Mouse (Mus musculus) midbrain, embryonic 13.5 days (tissue): ENCODE measurements around the gene Aldh5a1. TPM values are rescaled to one million over a fixed set of nuclear protein-coding genes. Genes with fewer than 3 reads are reported as not detected.

ENCODE experiments used
- ATAC-seq: fragments of 200-750 bp; cut with Nextera tagmentation; 2 replicates; pipeline ENCODE4 v1.8.0; 2017; ENCODE audit warnings: mild to moderate bottlenecking, moderate TSS enrichment, moderate library complexity
- H3K27ac ChIP-seq: fragments of 300-500 bp; sonication (generic); 2 replicates; pipeline ENCODE4 v1.5.1; 2015; ENCODE audit warnings: inconsistent platforms, mild to moderate bottlenecking, moderate library complexity
- H3K27me3 ChIP-seq: fragments of 300-500 bp; sonication (generic); 2 replicates; pipeline ENCODE4 v1.6.1; 2015; ENCODE audit warnings: mild to moderate bottlenecking, inconsistent platforms
- H3K36me3 ChIP-seq: fragments of 300-500 bp; sonication (generic); 2 replicates; pipeline ENCODE4 v1.6.1; 2015; ENCODE audit warnings: mild to moderate bottlenecking, inconsistent platforms
- H3K4me1 ChIP-seq: fragments of 300-500 bp; sonication (generic); replicated peaks from 2 replicates; pipeline ENCODE4 v1.6.1; 2015; ENCODE audit warnings: inconsistent platforms
- H3K4me2 ChIP-seq: fragments of 300-500 bp; sonication (generic); replicated peaks from 2 replicates; pipeline ENCODE4 v1.6.1; 2015; ENCODE audit warnings: moderate library complexity, mild to moderate bottlenecking, inconsistent platforms
- H3K4me3 ChIP-seq: fragments of 300-500 bp; sonication (generic); replicated peaks from 2 replicates; pipeline ENCODE4 v1.5.1; 2015; ENCODE audit warnings: mild to moderate bottlenecking, inconsistent platforms
- H3K9ac ChIP-seq: fragments of 300-500 bp; sonication (generic); replicated peaks from 2 replicates; pipeline ENCODE4 v1.6.1; 2015; ENCODE audit warnings: mild to moderate bottlenecking, inconsistent platforms
- H3K9me3 ChIP-seq: fragments of 300-500 bp; sonication (generic); 2 replicates; pipeline ENCODE4 v1.6.1; 2016; ENCODE audit warnings: mild to moderate bottlenecking, inconsistent platforms
- WGBS: fragments of 180-500 bp; shearing (Covaris S2); methylation state at CpG from one replicate; pipeline ENCODE4 v1.1.7; 2015; 5-methylcytosine and 5-hydroxymethylcytosine counted together
- polyA plus RNA-seq: library from polyadenylated mRNA; unstranded; fragments of >200 nt; fragmentation: Nextera tagmentation; extraction: Ambion mirVana; gene quantifications from 2 replicates; pipeline ENCODE4 v1.2.1, GENCODE M21; 2015

Aldh5a1 gene
- polyA plus RNA-seq, 1 experiment from 2014 or later: 7.9 TPM

- H3K27ac ChIP-seq: no peak overlapping the region
- H3K4me3 ChIP-seq: no peak overlapping the region
- H3K4me2 ChIP-seq: no peak overlapping the region
- H3K4me1 ChIP-seq: no peaks in the 10 kb centered on the region
- WGBS: 64% methylated on average over 11 of the region's 11 CpGs
- ATAC-seq: no peak
- H3K27me3 ChIP-seq: no peaks in the 10 kb centered on the region
- no peaks in the 10 kb centered on the region for H3K9me3 ChIP-seq
- H3K36me3 ChIP-seq: no peaks in the 10 kb centered on the region
- H3K9ac ChIP-seq: no peak overlapping the region
These were observed 17.6 kb upstream of the Aldh5a1 start for GRCm38 (mm10) chr13:24955091-24955490.

- no peaks in the 10 kb centered on the region for H3K4me1 ChIP-seq
- no peaks in the 10 kb centered on the region for H3K9me3 ChIP-seq
- no peak overlapping the region for H3K4me2 ChIP-seq
- H3K27me3 ChIP-seq: no peaks in the 10 kb centered on the region
- H3K36me3 ChIP-seq: no peaks in the 10 kb centered on the region
- no peak for ATAC-seq
- H3K4me3 ChIP-seq: no peak overlapping the region
- no peak overlapping the region for H3K9ac ChIP-seq
- H3K27ac ChIP-seq: no peak overlapping the region
- WGBS: 84% methylated on average over 7 of the region's 7 CpGs
These were observed 15.2 kb upstream of the Aldh5a1 start for GRCm38 (mm10) chr13:24952659-24953058.

DNA sequence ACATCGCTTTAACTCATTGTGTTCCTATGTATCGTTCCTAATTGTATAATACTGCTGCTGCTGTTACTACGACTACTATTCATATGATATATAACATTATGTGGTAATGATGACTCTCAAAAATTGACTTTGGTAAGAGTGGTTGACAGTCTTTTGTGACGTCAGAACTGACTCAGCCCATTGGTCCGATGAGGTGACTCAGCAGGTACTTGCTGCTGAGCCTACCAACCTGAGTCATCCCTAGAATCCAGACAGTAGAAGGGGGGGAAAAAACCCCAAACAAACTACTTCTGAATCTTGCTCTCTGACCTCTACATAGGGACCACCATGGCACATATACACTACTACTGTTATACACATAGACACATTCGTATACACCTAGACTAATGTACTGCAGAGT is 11.4 kb upstream of the Aldh5a1 start:
- 93% methylated on average over 6 of the region's 6 CpGs for WGBS
- H3K4me3 ChIP-seq: no peak overlapping the region
- H3K27me3 ChIP-seq: no peaks in the 10 kb centered on the region
- H3K9me3 ChIP-seq: no peaks in the 10 kb centered on the region
- ATAC-seq: no peak
- H3K4me1 ChIP-seq: no peaks in the 10 kb centered on the region
- H3K36me3 ChIP-seq: no peaks in the 10 kb centered on the region
- no peak overlapping the region for H3K27ac ChIP-seq
- H3K4me2 ChIP-seq: no peak overlapping the region
- no peak overlapping the region for H3K9ac ChIP-seq

GRCm38 (mm10) chr13:24947158-24947557 is 9.7 kb upstream of the Aldh5a1 start:
- H3K9me3 ChIP-seq: no peaks in the 10 kb centered on the region
- no peaks in the 10 kb centered on the region for H3K36me3 ChIP-seq
- no peak for ATAC-seq
- H3K4me2 ChIP-seq: no peak overlapping the region
- WGBS: 88% methylated on average over 5 of the region's 5 CpGs
- H3K4me3 ChIP-seq: no peak overlapping the region
- peaks cover 6% of the 10 kb centered on the region; the same call in 1 of the 2 replicates for H3K4me1 ChIP-seq
- no peaks in the 10 kb centered on the region for H3K27me3 ChIP-seq
- H3K9ac ChIP-seq: no peak overlapping the region
- no peak overlapping the region for H3K27ac ChIP-seq

DNA sequence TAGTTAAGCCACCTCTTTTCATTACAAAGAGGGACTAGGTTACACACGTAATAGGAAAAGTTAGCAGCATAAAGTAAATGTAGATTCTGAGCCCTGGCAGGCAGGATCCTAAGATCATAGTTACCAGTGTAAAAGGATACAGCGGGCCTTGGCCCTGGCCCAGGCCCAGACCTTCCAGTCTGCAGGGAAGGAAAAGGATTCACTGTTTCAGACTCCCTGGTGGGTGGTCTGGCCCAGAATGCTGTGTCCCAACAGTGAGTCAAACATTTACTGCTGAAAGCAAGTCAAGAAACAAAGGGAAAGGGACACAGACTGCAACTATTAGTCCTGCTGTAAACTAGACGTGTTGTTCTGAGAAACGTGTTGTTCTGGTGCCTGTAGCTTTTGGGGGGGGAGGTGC is 8.1 kb upstream of the Aldh5a1 start:
- Histone ChIP-seq H3K4me1 (peaks cover 11% of the 10 kb centered on the region), H3K27ac (no peak overlapping the region), H3K27me3 (no peaks in the 10 kb centered on the region), H3K9ac (no peak overlapping the region), H3K4me3 (no peak overlapping the region), H3K36me3 (no peaks in the 10 kb centered on the region), H3K4me2 (no peak overlapping the region), H3K9me3 (no peaks in the 10 kb centered on the region)
- peak; percentile 32; the same call in 1 of the 2 replicates for ATAC-seq
- whole genome bisulfite sequencing: 25% methylated on average over 4 of the region's 4 CpGs

DNA sequence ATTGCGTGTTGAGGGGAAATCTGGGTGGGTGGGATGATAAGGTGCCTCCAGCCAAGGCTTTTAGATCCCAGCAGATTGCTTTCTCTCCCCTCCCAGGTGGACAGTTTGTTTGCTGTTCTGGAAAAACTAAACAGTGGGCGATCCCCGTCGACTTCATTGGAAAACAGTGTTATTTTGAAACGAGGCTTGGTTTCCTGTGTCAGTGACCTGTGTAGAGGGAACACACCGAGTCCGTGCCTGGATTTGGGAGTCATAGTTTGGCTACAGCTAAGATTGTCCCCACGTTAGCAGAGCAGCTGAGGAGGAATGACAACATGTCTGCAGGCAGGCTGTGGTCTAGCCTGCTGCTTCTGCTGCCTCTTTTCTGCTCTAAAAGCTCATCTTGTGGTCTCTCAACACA is 5.8 kb upstream of the Aldh5a1 start:
- Histone ChIP-seq H3K4me3 (no peak overlapping the region), H3K27ac (no peak overlapping the region), H3K9me3 (no peaks in the 10 kb centered on the region), H3K4me2 (no peak overlapping the region), H3K36me3 (no peaks in the 10 kb centered on the region), H3K27me3 (no peaks in the 10 kb centered on the region), H3K4me1 (peaks cover 17% of the 10 kb centered on the region), H3K9ac (no peak overlapping the region)
- WGBS: 83% methylated on average over 8 of the region's 8 CpGs
- ATAC-seq: no peak

GRCm38 (mm10) chr13:24942512-24943282 is 5.2 kb upstream of the Aldh5a1 start, which contains the start of gene Gpld1:
Gpld1 (plus strand) TSS chr13:24943152.
- H3K27ac ChIP-seq: no peak within 1 kb of the TSS
- no peaks in the 10 kb centered on the region for H3K36me3 ChIP-seq
- WGBS: 50% methylated on average over 17 of the region's 17 CpGs
- H3K4me3 ChIP-seq: no peak within 1 kb of the TSS
- ATAC-seq: no peak
- H3K4me2 ChIP-seq: no peak within 1 kb of the TSS
- peaks cover 23% of the 10 kb centered on the region for H3K4me1 ChIP-seq
- H3K9me3 ChIP-seq: no peaks in the 10 kb centered on the region
- H3K9ac ChIP-seq: no peak within 1 kb of the TSS
- H3K27me3 ChIP-seq: no peaks in the 10 kb centered on the region

- WGBS: 90% methylated on average over 9 of the region's 9 CpGs
- H3K4me3 ChIP-seq: no peak overlapping the region
- ATAC-seq: no peak
- H3K4me2 ChIP-seq: no peak overlapping the region
- H3K27me3 ChIP-seq: no peaks in the 10 kb centered on the region
- H3K27ac ChIP-seq: no peak overlapping the region
- no peak overlapping the region for H3K9ac ChIP-seq
- H3K9me3 ChIP-seq: no peaks in the 10 kb centered on the region
- H3K4me1 ChIP-seq: peaks cover 32% of the 10 kb centered on the region
- no peaks in the 10 kb centered on the region for H3K36me3 ChIP-seq
These were observed 2.0 kb upstream of the Aldh5a1 start for GRCm38 (mm10) chr13:24939472-24939871.

- H3K27me3 ChIP-seq: no peaks in the 10 kb centered on the region
- H3K4me1 ChIP-seq: peaks cover 32% of the 10 kb centered on the region
- no peak overlapping the region for H3K27ac ChIP-seq
- ATAC-seq: no peak
- 35% methylated on average over 9 of the region's 9 CpGs for WGBS
- no peak overlapping the region for H3K4me2 ChIP-seq
- H3K4me3 ChIP-seq: no peak overlapping the region
- H3K9me3 ChIP-seq: no peaks in the 10 kb centered on the region
- H3K36me3 ChIP-seq: no peaks in the 10 kb centered on the region
- H3K9ac ChIP-seq: no peak overlapping the region
These were observed 1.2 kb upstream of the Aldh5a1 start for GRCm38 (mm10) chr13:24938683-24939082.

- Histone ChIP-seq H3K9ac (peak overlapping the region; percentile 93), H3K27me3 (no peaks in the 10 kb centered on the region), H3K36me3 (no peaks in the 10 kb centered on the region), H3K27ac (peak overlapping the region; percentile 84; the same call in 1 of the 2 replicates), H3K9me3 (no peaks in the 10 kb centered on the region), H3K4me2 (peak overlapping the region; percentile 78), H3K4me1 (peaks cover 30% of the 10 kb centered on the region), H3K4me3 (peak overlapping the region; percentile 88)
- WGBS: 21% methylated on average over 12 of the region's 12 CpGs
- ATAC-seq: peak; percentile 64
These were observed 342 bp upstream of the Aldh5a1 start for GRCm38 (mm10) chr13:24937839-24938166.

DNA sequence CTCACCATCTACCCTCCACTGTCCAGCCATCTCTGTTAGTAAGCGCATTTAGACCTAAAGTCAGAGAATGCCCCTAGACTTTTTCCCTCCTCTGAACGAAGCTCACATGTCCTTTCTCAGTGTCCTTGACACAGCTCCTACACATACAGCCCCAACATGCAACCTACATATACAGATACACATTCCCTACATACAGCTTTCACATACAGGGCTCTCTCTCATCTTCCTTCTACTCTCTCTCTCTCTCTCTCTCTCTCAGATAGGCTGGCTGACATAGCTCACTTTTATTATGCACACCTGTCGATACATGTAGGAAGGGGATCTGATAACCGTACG is 721 bp downstream of the Aldh5a1 start:
- Histone ChIP-seq H3K4me1 (peaks cover 26% of the 10 kb centered on the region), H3K4me3 (peak overlapping the region; percentile 88), H3K9me3 (no peaks in the 10 kb centered on the region), H3K27me3 (no peaks in the 10 kb centered on the region), H3K4me2 (peak overlapping the region; percentile 78), H3K36me3 (no peaks in the 10 kb centered on the region), H3K27ac (peak overlapping the region; percentile 84; the same call in 1 of the 2 replicates), H3K9ac (peak overlapping the region; percentile 93)
- ATAC-seq: peak; percentile 53
- 55% methylated on average over 5 of the region's 5 CpGs for WGBS

DNA sequence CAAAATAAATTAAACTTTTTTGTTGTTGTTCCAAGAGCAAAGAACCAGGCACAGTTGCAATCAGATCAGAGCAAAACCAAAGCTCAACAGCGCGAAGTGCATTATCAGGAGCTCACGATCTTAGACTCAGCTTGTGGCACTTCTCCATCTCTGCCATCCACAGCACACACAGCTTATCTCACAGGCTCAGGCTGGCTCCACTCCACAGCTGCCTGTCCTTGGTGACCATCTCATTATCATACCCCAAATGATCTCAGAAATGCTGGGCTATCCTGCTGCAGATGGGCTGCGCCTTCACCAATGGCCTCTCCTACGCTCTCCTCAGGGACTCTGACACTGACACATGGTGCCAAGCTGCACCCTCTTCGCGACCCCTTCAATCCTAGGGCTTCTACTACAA is 4.3 kb downstream of the Aldh5a1 start:
- Histone ChIP-seq H3K4me2 (no peak overlapping the region), H3K27ac (no peak overlapping the region), H3K4me1 (peaks cover 14% of the 10 kb centered on the region), H3K4me3 (no peak overlapping the region), H3K36me3 (no peaks in the 10 kb centered on the region), H3K27me3 (no peaks in the 10 kb centered on the region), H3K9ac (no peak overlapping the region), H3K9me3 (no peaks in the 10 kb centered on the region)
- no peak for ATAC-seq
- WGBS: 94% methylated on average over 7 of the region's 7 CpGs

DNA sequence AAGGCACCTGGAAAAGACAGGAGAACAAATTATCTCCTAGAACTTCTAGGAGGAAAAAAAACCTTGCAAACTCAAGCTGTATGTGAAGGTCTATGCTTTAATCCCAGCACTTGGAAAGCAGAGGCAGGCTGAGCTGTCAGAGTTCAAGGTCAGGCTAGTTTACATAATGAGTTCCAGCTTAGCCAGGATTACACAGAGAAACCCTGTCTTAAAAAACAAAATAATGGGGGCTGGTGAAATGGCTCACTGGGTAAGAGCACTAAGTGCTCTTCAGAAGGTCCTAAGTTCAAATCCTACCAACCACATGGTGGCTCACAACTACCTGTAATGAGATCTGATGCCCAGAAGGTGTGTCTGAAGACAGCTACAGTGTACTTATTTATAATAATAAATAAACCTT is 6.9 kb downstream of the Aldh5a1 start:
- peaks cover 4% of the 10 kb centered on the region for H3K36me3 ChIP-seq

More for the DNA sequence above, 6.9 kb downstream of the Aldh5a1 start:
- H3K9ac ChIP-seq: no peak overlapping the region
- H3K27me3 ChIP-seq: no peaks in the 10 kb centered on the region
- ATAC-seq: no peak
- H3K4me1 ChIP-seq: no peaks in the 10 kb centered on the region
- no peak overlapping the region for H3K4me2 ChIP-seq
- H3K27ac ChIP-seq: no peak overlapping the region
- no peak overlapping the region for H3K4me3 ChIP-seq
- no peaks in the 10 kb centered on the region for H3K9me3 ChIP-seq
